Mouse (Mus musculus) right cerebral cortex, postnatal 36 days (tissue): ENCODE results near the gene Rhof.
"Not testable (repeated sequence)": the region's sequence is repeated elsewhere in the genome, so short reads cannot be mapped to it uniquely, and the experiment has no call there.

ENCODE experiments used
- DNase-seq, 2 experiments: peaks; one replicate each; pipeline ENCODE4 v3.0.0; 2022; ENCODE audit warnings: low spot score in 2 of 2, mixed read lengths in 1 of 2

The Rhof gene

DNA sequence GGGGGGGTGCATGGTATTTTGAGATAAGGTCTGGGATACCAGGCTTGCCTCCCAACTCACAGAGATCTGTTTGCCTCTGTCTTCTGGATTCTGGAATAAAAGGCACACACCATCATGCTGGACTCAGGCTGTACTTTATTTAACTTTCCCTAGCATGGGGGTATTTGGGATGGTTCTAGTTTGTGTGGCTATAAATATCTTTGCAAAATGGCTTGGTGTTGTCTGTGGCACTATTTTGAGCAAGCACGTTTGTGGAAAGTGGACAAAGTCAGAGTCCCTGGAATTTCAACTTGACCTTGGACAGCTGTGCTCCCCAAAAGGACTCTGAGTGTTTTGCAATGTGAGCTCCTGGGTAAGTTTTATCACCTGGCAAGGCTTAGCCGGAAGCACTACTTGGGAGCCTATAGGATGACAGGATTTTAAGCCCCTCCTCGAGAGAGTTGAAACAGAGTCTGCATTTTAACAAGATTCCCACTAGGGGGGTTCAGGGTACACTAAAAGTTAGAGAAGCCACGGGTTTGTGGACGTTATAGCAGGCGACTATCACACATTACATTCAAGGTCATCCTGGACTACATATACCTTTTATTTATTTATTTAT, 65.0 kb downstream of the Rhof start:
- no peak for DNase-seq

GRCm38 (mm10) chr5:123064207-123064606, 68.3 kb downstream of the Rhof start:
- no peak for DNase-seq

- no peak for DNase-seq
Measured at GRCm38 (mm10) chr5:123063141-123063540, 69.4 kb downstream of the Rhof start.

- DNase-seq = not testable (repeated sequence)
Measured at GRCm38 (mm10) chr5:123061402-123061749, 71.1 kb downstream of the Rhof start.

DNA sequence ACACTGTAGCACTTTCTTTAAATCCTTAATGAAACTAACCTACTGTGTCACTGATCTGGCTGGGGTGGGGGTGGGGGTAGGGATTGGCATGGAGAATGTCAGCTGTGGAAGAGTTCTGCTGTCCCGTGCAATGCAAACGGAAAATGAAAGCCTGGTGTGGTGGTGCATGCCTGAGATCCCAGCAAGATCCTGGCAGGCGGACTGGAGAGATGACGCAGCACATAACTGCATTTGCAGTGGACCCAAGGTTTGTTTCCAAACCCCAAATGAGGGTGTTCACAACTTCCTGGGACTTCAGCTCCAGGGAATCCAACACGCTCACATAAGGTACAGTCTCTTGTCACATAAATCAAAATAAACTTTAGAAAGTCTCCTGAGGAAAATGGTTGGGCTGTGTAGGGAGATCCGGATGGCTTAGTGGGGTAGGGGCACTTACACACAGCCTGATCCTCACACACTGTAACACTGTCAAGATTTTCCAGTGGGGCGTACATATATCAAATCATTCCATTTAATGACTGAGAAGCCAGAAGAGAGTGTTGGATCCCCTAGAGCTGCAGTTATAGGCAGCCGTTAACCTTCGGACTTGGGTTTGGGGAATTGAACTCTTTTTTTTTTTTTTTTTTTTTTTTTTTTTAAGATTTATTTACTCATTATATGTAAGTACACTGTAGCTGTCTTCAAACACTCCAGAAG, 71.6 kb downstream of the Rhof start:
- no peak for DNase-seq

GRCm38 (mm10) chr5:123059757-123060520, 72.6 kb downstream of the Rhof start:
- DNase-seq = no peak

- no peak for DNase-seq
Measured at GRCm38 (mm10) chr5:123058251-123059102, 74.0 kb downstream of the Rhof start.

GRCm38 (mm10) chr5:123057366-123058250, 74.9 kb downstream of the Rhof start:
- peak; percentile 98 for DNase-seq
